Mouse (Mus musculus) urinary bladder, postnatal 36 days (tissue): ENCODE results near the gene Basp1.

Experiments
- DNase-seq, 2 experiments: peaks; one replicate each; pipeline ENCODE4 v3.0.0; 2022; ENCODE audit warnings: low spot score in 2 of 2, mixed read lengths in 1 of 2

The Basp1 gene

DNA sequence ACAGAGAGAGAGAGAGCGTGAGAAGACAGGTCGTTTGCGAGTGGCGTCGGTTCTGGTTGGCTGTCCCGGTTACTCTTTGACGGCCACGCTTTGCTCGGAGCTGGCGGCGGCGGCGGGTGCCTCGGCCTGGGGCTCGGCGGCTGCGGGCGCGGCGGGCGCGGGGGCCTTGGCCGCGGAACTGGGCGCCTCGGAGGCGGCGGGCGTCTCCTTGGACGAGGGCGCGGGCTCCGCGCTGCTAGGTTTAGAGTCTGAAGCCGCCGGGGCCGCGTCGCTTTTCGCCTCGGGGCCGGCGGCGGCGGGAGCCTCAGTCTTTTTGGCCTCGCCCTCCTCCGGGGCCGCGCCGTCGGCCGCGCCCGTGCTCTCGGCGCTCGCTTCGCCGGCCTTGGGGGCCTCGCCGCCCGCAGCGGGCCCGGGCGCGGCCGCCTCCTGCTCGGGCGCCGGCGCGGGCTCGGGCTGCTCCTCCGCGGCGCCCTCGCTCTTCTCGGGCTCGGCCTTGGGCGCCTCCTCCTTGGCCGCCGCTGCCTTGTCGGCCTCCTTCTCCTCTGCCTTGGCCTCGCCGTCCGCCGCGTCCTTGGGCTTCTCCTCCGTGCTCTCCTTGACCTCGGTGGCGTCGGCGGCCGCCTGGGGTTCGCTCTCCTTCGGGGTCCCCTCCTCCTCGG is 49.3 kb downstream of the Basp1 start:
- peak in 1 of 2 experiments; percentile 6 for DNase-seq

GRCm38 (mm10) chr15:25363636-25364035 is 49.9 kb downstream of the Basp1 start:
- no peak for DNase-seq

- no peak for DNase-seq
These were observed 52.7 kb downstream of the Basp1 start for GRCm38 (mm10) chr15:25360825-25361224.

DNA sequence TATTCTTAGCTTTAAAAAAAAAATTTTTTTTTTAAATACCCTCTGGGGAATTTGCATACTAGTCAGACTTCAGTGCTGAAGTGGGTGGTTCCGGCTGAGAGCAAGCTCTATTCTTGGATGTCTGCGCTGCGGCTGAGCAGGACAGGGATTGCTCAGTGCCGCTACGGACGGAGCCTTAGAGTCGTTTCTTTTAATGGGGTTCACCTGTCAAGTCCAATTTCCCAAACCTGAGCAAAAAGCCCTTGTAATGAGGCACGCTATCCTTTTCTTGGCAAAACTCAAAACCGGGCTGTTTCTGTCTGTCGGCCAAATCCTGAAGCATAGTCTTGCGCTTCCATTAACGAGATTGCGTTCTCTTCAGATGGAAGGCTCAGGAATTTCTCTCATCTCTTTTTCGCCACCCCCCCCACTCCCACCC is 54.9 kb downstream of the Basp1 start:
- no peak for DNase-seq

- DNase-seq, result no peak
These were observed 58.2 kb downstream of the Basp1 start for GRCm38 (mm10) chr15:25355339-25355738.

- peak in 1 of 2 experiments; percentile 8 for DNase-seq
These were observed 58.8 kb downstream of the Basp1 start for GRCm38 (mm10) chr15:25354738-25355137.

DNA sequence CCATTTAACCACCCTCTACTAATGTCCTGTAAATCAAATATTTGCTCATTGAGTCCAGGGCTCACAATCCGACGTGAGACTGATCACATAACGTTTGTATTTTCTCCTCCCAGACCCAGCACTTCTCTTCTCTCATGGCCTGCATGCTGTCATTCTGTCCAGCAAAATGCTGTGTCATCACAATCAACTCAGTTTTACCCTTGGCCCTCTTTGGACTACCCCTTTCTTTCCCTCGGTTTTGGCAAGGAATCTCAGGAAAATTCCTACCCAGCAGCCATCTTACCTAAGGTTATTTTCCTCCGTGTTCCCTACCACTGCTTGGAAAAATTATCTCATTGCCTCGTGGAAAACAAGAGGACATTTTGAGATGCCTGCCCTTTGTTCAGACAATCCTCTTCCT is 60.1 kb downstream of the Basp1 start:
- no peak for DNase-seq

DNA sequence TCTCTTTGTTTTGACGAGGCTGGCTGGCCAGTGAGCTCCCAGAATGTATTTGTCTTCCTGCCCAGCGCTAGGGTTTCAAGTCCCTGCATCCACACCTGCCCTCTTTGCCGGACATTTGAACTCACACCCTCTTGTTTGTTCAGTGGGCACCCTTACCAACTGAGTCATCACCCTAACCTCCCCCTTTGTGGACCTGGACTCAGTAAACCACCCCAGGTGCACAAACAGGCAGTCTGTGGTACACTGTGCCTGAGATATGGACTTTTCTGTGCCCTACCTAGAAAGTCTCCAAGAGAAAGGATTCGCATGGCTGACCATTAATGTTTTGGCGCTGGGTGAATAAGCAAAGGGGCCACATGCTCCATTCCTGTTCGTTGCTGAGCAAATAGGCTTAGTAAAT is 70.3 kb downstream of the Basp1 start:
- no peak for DNase-seq

- no peak for DNase-seq
These were observed 78.3 kb downstream of the Basp1 start for GRCm38 (mm10) chr15:25335277-25335676.

DNA sequence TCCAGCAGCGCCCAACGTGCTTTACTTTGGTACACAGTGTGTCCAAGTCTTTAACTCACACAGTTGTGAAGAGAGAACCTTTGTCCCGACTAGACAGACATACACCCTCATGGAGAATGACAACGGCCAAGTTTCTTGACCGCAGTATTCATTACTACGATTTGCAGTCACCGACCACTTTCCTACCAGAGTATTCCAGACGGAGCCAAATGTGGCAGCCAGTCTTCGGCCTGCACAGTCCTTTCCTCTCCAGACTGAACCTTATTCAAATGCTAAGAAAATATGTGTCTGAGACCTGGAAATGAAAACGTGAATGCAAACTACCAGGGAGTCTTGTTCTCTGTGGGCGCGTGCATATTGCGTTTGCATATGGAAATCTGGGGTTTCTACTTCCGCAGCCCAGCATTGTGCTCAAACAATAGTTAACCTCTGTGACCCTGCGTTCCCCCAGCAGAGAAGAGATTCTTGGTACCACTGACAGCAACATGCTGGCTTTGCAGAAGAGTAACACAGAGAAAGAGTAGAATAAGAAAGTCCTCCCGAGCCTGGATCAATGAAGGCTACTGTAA is 81.6 kb downstream of the Basp1 start:
- DNase-seq, result no peak

- DNase-seq, result no peak
These were observed 82.6 kb downstream of the Basp1 start for GRCm38 (mm10) chr15:25330946-25331345.

GRCm38 (mm10) chr15:25322601-25323000 is 91.0 kb downstream of the Basp1 start:
- peak; percentile 15 to 18 for DNase-seq

DNA sequence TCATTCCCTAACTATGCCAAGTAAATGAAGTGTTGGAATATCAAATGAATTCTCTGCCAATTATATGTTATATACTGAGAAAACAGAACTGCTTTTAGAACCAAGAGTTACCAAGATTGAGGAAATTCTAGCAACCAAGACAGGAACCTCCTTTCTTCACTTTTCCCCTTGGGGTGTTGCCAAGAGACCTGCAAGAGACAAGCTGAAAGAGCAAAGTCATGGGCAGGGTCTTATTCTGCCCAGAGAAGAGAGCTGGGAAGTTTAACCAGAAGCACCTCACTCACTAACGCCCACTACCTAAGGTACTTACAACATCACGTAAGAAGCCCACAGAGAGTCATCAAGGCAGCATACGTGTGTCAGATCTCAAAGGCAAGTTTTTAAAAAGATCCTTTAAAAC is 91.5 kb downstream of the Basp1 start:
- no peak for DNase-seq

DNA sequence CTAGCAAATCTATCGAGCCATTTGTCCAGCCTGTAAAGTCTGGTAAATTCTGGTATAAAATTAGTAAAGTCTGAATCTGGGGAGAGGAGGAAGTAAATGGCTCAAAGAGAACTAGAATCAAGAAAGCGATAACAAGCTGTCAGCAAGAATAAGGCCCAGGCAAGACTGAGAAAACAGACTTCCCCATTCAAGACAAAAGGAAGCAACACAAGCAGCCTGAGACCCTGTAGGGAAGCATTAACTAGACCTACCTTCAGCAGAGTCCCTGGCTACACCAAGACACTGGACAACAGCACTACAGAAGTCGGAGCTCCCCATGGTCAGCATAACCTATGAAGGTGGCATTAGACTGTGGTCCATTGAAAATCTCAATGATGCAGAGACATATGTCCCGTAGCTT is 91.9 kb downstream of the Basp1 start:
- no peak for DNase-seq

DNA sequence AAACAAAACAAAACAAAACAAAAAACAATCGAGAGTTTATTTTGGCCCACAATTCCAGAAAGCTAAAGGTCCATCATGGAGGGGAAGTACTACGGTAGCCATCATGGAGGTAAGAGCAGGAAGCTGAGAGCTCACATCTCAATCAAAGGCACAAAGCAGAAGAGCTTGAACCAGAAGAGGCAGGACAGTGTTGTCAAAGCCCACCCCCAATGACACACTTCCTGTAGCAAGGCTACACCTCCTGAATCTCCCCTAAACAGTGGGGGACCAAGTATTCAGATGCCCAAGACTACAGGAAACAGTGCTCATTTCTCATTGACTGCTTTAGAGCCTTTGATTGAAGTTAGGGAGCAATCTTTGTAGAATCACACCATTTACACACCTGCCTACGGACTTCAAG is 99.1 kb downstream of the Basp1 start:
- DNase-seq, result no peak
